Mouse (Mus musculus): ENCODE results near the gene Kcna6.

Kcna6 gene

DNA sequence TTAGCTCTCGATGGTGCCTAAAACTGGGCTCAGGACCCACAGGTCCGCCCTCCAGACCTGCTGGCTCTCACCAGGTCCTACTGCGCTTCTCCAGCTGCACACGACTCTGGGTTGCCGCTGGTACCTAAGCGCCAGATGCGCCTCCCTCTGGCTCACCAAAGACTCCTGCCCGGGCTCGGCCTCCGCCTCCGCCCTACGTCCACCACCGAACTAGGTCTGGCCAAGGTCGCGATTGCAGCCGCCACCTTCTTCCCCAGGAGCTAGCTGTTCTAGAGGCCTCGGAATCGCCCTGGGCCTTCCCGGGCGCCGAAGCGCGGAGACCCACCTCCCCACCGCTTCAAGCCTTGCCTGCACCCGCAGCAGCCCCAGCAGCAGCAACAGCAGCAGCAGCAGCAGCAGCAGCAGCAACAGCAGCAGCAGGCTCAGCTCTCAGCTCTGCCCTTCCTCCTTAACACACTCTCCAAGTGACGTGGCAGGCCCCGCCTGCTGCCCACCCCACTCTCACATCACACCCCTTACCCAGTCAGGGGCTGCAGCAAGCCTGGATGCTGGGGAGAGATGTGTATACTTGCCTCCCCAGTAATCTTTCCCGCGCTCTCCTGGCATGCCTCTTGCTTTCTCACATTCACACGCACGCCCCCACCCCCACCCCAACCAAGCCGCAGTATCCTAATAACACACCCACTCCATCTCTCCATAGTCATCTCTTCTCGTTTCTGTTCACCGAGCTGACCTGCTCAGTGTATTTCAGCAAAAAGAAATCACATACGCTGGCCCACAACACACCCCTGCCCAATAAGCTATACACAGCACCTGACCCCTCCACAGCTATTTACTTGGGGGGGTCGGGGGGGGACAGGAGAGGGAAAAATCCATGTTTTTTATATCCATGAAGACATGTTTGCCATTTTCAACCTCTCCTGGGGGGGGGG, at the start of gene Kcna6:
Gene Kcna6, minus strand, starts transcription at position 464 of the 932 bp plus-strand sequence.
- DNase-seq = no peak

- no peak for DNase-seq
Observed at GRCm38 (mm10) chr6:126788863-126789262, 48.4 kb upstream of the Kcna6 start.

DNA sequence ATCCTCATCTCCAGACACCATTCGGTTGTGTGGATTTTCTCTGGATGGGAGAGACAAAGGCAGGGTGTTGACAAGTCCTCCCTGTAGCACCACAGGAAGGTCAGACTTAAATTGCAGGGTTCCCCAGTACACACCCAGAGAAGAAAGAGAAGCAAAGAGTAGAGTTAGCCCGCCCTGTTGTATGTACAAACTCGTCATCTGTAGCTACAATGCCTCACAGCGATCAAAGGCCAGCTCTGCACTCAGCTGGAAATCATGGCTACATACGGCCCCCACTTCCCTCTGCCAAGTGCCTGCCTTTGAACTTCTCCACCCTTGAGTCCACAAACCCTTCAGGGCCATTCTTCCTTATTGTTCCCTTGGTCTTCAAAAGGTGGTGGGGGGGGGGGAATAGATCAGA, 43.7 kb upstream of the Kcna6 start:
- DNase-seq = no peak

GRCm38 (mm10) chr6:126783651-126784066, 43.2 kb upstream of the Kcna6 start:
- DNase-seq = no peak

- DNase-seq = no peak
Observed at GRCm38 (mm10) chr6:126783056-126783455, 42.6 kb upstream of the Kcna6 start.

- peak; percentile 7 for DNase-seq
Observed at GRCm38 (mm10) chr6:126777889-126778288, 37.4 kb upstream of the Kcna6 start.

- no peak for DNase-seq
Observed at GRCm38 (mm10) chr6:126773873-126774272, 33.4 kb upstream of the Kcna6 start.

GRCm38 (mm10) chr6:126772326-126772725, 31.9 kb upstream of the Kcna6 start:
- peak; percentile 73 for DNase-seq

- no peak for DNase-seq
Observed at GRCm38 (mm10) chr6:126770146-126770731, 29.8 kb upstream of the Kcna6 start.

- DNase-seq = no peak
Observed at GRCm38 (mm10) chr6:126768957-126769665, 28.6 kb upstream of the Kcna6 start.

DNA sequence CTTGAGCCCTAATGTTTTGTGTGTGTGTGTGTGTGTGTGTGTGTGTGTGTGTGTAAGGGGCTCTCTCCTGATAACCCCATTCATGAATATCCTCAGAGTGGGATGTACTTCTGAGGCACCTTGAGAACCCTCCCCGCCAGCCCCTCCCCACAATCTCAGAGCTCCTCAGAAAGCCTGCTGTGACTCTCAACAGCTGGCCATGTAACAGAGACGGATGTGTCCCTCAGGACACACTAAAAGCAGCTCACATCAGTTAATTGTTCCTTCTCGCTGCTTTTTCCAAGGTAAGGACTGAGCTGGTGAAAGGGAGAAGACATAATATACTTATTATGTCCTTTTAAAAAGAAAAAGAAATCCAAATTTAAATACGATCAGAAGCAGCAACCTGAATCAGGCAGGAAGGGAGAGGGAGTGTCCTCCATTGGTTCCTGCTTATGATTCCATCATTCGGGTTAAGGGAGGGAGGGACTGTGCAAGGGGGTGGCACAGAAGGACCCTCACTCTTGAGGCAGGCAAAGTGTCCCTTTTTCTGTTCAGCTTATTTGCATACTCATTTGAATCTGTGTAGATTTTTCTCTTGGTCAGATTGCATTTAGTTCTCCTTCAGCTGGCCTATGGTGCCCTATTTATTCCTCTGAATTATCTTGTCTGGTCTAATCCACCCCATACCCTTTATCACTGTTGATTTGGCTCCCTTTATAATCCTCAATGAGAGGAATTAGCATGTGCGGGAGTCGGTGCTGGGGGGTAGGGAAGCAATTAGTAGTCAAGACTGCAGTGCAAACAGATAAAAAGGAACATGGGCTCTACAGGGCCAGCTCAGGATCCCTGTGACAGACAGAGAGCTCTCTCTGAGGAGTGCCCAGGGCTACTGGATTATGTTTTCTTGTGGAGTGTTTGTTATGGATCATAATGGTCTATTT, 27.4 kb upstream of the Kcna6 start:
- no peak for DNase-seq

DNA sequence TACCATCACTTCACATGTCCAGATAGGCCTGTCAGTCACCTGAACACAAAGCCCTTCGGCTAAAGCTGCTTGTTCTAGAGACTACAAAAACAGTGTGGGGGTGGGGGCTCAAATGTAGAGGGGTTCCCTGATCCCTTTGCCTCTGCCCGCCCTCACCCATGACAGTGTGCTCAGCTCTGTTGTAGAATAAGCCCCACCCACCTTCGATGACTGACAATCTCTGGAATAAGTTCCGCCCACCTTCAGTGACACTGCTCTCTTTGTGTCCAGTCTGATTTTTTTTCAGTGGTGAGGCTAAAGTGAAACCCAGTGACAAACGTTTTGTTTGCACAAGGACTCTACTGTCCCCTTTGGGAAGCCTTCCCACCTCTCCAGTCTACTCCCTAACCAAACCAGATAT, 26.1 kb upstream of the Kcna6 start:
- DNase-seq = no peak

- no peak for DNase-seq
Observed at GRCm38 (mm10) chr6:126764563-126765091, 24.2 kb upstream of the Kcna6 start.

- no peak for DNase-seq
Observed at GRCm38 (mm10) chr6:126761362-126761761, 20.9 kb upstream of the Kcna6 start.

- no peak for DNase-seq
Observed at GRCm38 (mm10) chr6:126755729-126756411, 15.4 kb upstream of the Kcna6 start.

DNA sequence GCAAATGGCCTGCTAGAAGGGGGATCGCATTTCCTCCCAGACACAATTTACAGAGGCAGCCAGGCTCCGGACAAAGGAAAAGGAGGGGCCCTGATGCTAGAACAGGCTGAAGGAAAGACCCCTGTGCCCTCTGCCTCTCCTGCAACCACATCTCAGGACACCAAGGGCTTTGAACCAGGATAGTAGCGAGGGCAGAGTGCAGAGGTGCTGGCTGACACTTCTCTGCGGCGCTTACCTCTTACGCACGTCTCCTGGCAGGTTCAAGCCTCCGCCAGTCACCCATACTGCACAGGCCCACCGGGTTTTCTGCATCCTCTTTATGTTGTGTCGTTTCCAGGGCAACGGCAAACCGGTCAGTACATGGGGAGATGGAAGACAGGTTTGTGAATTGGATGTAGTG, 12.0 kb upstream of the Kcna6 start:
- DNase-seq = no peak

DNA sequence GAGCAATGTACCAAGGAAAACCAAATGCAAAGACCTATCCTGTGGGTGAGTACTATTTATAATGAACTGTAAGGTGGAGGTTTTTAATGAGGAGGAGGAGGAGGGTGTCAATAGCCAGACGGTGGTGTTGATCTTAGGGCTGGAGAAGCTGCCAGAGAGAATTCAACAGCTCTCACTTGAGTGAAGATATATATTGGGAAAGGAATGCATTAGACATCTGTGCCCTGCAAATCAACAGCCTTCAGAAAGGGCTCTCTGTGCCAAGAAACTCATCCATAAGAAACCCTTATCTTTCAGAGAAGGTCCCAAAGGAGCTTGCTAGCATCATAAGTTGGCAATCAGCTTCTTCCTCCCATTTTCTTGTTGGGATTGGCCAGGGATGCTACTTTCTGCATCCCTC, 5.4 kb upstream of the Kcna6 start:
- DNase-seq = no peak

GRCm38 (mm10) chr6:126742610-126743009, 2.1 kb upstream of the Kcna6 start:
- DNase-seq = no peak

- DNase-seq = no peak
Observed at GRCm38 (mm10) chr6:126739326-126740210, 906 bp downstream of the Kcna6 start.

- DNase-seq = peak; percentile 51
Observed at GRCm38 (mm10) chr6:126736996-126737395, 3.5 kb downstream of the Kcna6 start.

DNA sequence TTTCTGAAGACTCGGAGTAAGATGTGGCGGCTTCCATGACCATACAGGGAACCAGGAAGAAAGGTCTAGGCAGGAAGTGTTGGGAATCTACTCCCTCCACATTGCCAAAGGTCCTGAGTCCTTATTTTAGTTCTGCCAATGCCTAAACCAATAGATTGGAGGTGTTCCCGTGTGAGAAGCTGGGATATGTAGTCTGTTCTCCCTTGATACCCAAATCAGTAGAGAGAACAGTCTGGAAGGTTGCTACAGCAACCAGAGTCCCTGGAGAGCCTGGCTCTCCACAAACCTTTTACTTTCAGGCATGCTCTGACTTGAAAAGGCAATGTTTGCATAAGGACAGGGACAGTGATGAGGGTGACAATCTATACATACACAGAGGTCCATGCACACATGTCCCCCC, 4.7 kb downstream of the Kcna6 start:
- no peak for DNase-seq

Measured in kidney, adult 18-20 months (tissue).